Mouse (Mus musculus): ENCODE results near the gene Fdxr. TPM values are rescaled to one million over a fixed set of nuclear protein-coding genes. Genes with fewer than 3 reads are reported as not detected.

Gene Fdxr
- total RNA-seq, 2 experiments from 2014 or later, result 2.9 TPM; not detected in 1

- ATAC-seq (replicated peaks; ENCODE audit: low FRiP score, poor library complexity, severe bottlenecking), result no peak
Observed at GRCm38 (mm10) chr11:115290919-115291318, 14.1 kb upstream of the Fdxr start.

- no peak for ATAC-seq (replicated peaks; ENCODE audit: low FRiP score, poor library complexity, severe bottlenecking)
Observed at GRCm38 (mm10) chr11:115290314-115290713, 13.5 kb upstream of the Fdxr start.

- ATAC-seq (replicated peaks; ENCODE audit: low FRiP score, poor library complexity, severe bottlenecking), result no peak
Observed at GRCm38 (mm10) chr11:115289885-115290284, 13.0 kb upstream of the Fdxr start.

- ATAC-seq (replicated peaks; ENCODE audit: low FRiP score, poor library complexity, severe bottlenecking), result no peak
Observed at GRCm38 (mm10) chr11:115288305-115288704, 11.5 kb upstream of the Fdxr start.

- ATAC-seq (replicated peaks; ENCODE audit: low FRiP score, poor library complexity, severe bottlenecking), result no peak
Observed at GRCm38 (mm10) chr11:115287386-115287785, 10.5 kb upstream of the Fdxr start.

- ATAC-seq (replicated peaks; ENCODE audit: low FRiP score, poor library complexity, severe bottlenecking), result no peak
Observed at GRCm38 (mm10) chr11:115286201-115286993, 9.5 kb upstream of the Fdxr start.

- no peak for ATAC-seq (replicated peaks; ENCODE audit: low FRiP score, poor library complexity, severe bottlenecking)
Observed at GRCm38 (mm10) chr11:115285282-115285681, 8.4 kb upstream of the Fdxr start.

GRCm38 (mm10) chr11:115283891-115284620 is 7.2 kb upstream of the Fdxr start:
- no peak for ATAC-seq (replicated peaks; ENCODE audit: low FRiP score, poor library complexity, severe bottlenecking)

- no peak for ATAC-seq (replicated peaks; ENCODE audit: low FRiP score, poor library complexity, severe bottlenecking)
Observed at GRCm38 (mm10) chr11:115283486-115283765, 6.6 kb upstream of the Fdxr start.

GRCm38 (mm10) chr11:115282723-115283485 is 6.1 kb upstream of the Fdxr start:
- ATAC-seq (replicated peaks; ENCODE audit: low FRiP score, poor library complexity, severe bottlenecking), result no peak

GRCm38 (mm10) chr11:115282295-115282694 is 5.4 kb upstream of the Fdxr start:
- ATAC-seq (replicated peaks; ENCODE audit: low FRiP score, poor library complexity, severe bottlenecking), result no peak

GRCm38 (mm10) chr11:115279726-115280125 is 2.9 kb upstream of the Fdxr start:
- ATAC-seq (replicated peaks; ENCODE audit: low FRiP score, poor library complexity, severe bottlenecking), result no peak

GRCm38 (mm10) chr11:115278176-115278575 is 1.3 kb upstream of the Fdxr start:
- no peak for ATAC-seq (replicated peaks; ENCODE audit: low FRiP score, poor library complexity, severe bottlenecking)

GRCm38 (mm10) chr11:115277604-115277975 is 740 bp upstream of the Fdxr start:
- no peak for ATAC-seq (replicated peaks; ENCODE audit: low FRiP score, poor library complexity, severe bottlenecking)

GRCm38 (mm10) chr11:115275954-115276353 is 896 bp downstream of the Fdxr start:
- ATAC-seq (replicated peaks; ENCODE audit: low FRiP score, poor library complexity, severe bottlenecking), result no peak

- ATAC-seq (replicated peaks; ENCODE audit: low FRiP score, poor library complexity, severe bottlenecking), result no peak
Observed at GRCm38 (mm10) chr11:115275509-115275908, 1.3 kb downstream of the Fdxr start.

GRCm38 (mm10) chr11:115274771-115275170 is 2.1 kb downstream of the Fdxr start:
- ATAC-seq (replicated peaks; ENCODE audit: low FRiP score, poor library complexity, severe bottlenecking), result no peak

- no peak for ATAC-seq (replicated peaks; ENCODE audit: low FRiP score, poor library complexity, severe bottlenecking)
Observed at GRCm38 (mm10) chr11:115274178-115274577, 2.7 kb downstream of the Fdxr start.

GRCm38 (mm10) chr11:115273735-115274134 is 3.1 kb downstream of the Fdxr start:
- ATAC-seq (replicated peaks; ENCODE audit: low FRiP score, poor library complexity, severe bottlenecking), result no peak

- ATAC-seq (replicated peaks; ENCODE audit: low FRiP score, poor library complexity, severe bottlenecking), result no peak
Observed at GRCm38 (mm10) chr11:115272894-115273498, 3.9 kb downstream of the Fdxr start.

Data from erythroblast, adult 5-6 weeks (primary cell).